Mouse (Mus musculus) frontal cortex, postnatal 14 days (tissue): Measurements from ENCODE around the gene Ube2d3.
"Not testable (repeated sequence)": the region's sequence is repeated elsewhere in the genome, so short reads cannot be mapped to it uniquely, and the experiment has no call there.

Source experiments
- DNase-seq, 2 experiments: peaks; one replicate each; pipeline ENCODE4 v3.0.0; 2022; ENCODE audit warnings: low spot score in 2 of 2

The Ube2d3 gene

GRCm38 (mm10) chr3:135491102-135491501, 53.2 kb downstream of the Ube2d3 start:
- no peak for DNase-seq

GRCm38 (mm10) chr3:135493320-135493719, 55.4 kb downstream of the Ube2d3 start:
- not testable (repeated sequence) for DNase-seq

- not testable (repeated sequence) for DNase-seq
These were observed 60.0 kb downstream of the Ube2d3 start for GRCm38 (mm10) chr3:135497956-135498355.

GRCm38 (mm10) chr3:135498891-135499290, 60.9 kb downstream of the Ube2d3 start:
- no peak for DNase-seq

- DNase-seq: no peak
These were observed 65.2 kb downstream of the Ube2d3 start for GRCm38 (mm10) chr3:135503160-135503559.

- DNase-seq: peak in 1 of 2 experiments; percentile 15
These were observed 67.5 kb downstream of the Ube2d3 start for GRCm38 (mm10) chr3:135505369-135505909.

GRCm38 (mm10) chr3:135505916-135506482, 68.0 kb downstream of the Ube2d3 start:
- no peak for DNase-seq

- no peak for DNase-seq
These were observed 69.6 kb downstream of the Ube2d3 start for GRCm38 (mm10) chr3:135507506-135507905.

- DNase-seq: no peak
These were observed 70.2 kb downstream of the Ube2d3 start for GRCm38 (mm10) chr3:135508191-135508590.

GRCm38 (mm10) chr3:135510372-135510771, 72.4 kb downstream of the Ube2d3 start:
- no peak for DNase-seq

GRCm38 (mm10) chr3:135511683-135512082, 73.7 kb downstream of the Ube2d3 start:
- DNase-seq: no peak

GRCm38 (mm10) chr3:135513270-135513669, 75.3 kb downstream of the Ube2d3 start:
- no peak for DNase-seq

- no peak for DNase-seq
These were observed 76.0 kb downstream of the Ube2d3 start for GRCm38 (mm10) chr3:135513800-135514425.

- DNase-seq: no peak
These were observed 77.3 kb downstream of the Ube2d3 start for GRCm38 (mm10) chr3:135515246-135515645.

- no peak for DNase-seq
These were observed 78.9 kb downstream of the Ube2d3 start for GRCm38 (mm10) chr3:135516891-135517290.
